Mouse (Mus musculus): ENCODE results near the gene Tctn1.

DNA sequence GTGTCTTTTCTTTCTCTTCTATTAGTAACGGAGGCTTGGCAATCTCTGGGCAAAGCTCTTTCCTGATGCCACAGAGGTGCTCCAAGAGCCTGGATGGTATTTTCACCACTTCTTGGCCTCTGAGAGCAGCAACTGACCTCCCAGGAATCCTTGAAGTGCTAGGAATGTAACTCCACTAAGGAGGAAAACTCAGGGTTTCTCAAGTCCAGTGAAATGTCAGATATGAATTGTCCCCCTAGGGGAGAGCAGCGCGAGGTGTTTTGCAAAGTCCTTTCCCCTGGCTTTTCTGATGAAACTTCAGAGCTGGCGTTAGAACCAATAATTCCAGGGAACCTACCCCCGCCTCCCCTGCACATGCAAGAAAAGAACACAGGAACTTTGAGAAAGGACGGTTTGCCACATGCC is 16.2 kb upstream of the Tctn1 start:
- no peak for TF ChIP-seq CTCF (IDR thresholded peaks at IDR 0.05; ENCODE audit: low read depth, low read length)
- TF ChIP-seq GATA1 (IDR thresholded peaks at IDR 0.05; ENCODE audit: borderline replicate concordance, low read length), result no peak
- TF ChIP-seq POLR2AphosphoS5 (IDR thresholded peaks at IDR 0.05; ENCODE audit: insufficient replicate concordance, low read depth, low read length), result no peak
